Mouse (Mus musculus) B cell, adult 2 months (primary cell): ENCODE measurements at regions not wholly inside any gene's neighbourhood (a gene's known extent, or its start where the extent isn't known, plus 50 kb on each side); places are given as distances from the start of the nearest gene placed in this dataset.

Source experiments
- DNase-seq, 2 experiments: peaks; one replicate each; pipeline ENCODE4 v3.0.0; 2022

- no peak for DNase-seq
Measured at GRCm38 (mm10) chr2:46149848-46150247, 1032.7 kb upstream of the Zeb2 start.

- no peak for DNase-seq
Measured at GRCm38 (mm10) chr2:46119871-46120270, 1002.7 kb upstream of the Zeb2 start.

- no peak for DNase-seq
Measured at GRCm38 (mm10) chr2:46106991-46107390, 989.8 kb upstream of the Zeb2 start.

- no peak for DNase-seq
Measured at GRCm38 (mm10) chr2:46065034-46065802, 948.0 kb upstream of the Zeb2 start.

- DNase-seq: peak in 1 of 2 experiments; percentile 3
Measured at GRCm38 (mm10) chr2:46055729-46056128, 938.5 kb upstream of the Zeb2 start.

GRCm38 (mm10) chr2:46054902-46055301 lies 937.7 kb upstream of the Zeb2 start:
- DNase-seq: no peak

GRCm38 (mm10) chr2:46021854-46022253 lies 904.7 kb upstream of the Zeb2 start:
- DNase-seq: no peak

GRCm38 (mm10) chr2:46013771-46014269 lies 896.6 kb upstream of the Zeb2 start:
- DNase-seq: no peak

GRCm38 (mm10) chr2:46012716-46013115 lies 895.5 kb upstream of the Zeb2 start:
- peak; percentile 5 to 13 for DNase-seq

- no peak for DNase-seq
Measured at GRCm38 (mm10) chr2:45975157-45975556, 858.0 kb upstream of the Zeb2 start.

- no peak for DNase-seq
Measured at GRCm38 (mm10) chr2:45968635-45969034, 851.4 kb upstream of the Zeb2 start.

- DNase-seq: no peak
Measured at GRCm38 (mm10) chr2:45956792-45957330, 839.7 kb upstream of the Zeb2 start.

GRCm38 (mm10) chr2:45948758-45949157 lies 831.6 kb upstream of the Zeb2 start:
- DNase-seq: no peak

GRCm38 (mm10) chr2:45925791-45926480 lies 808.7 kb upstream of the Zeb2 start:
- no peak for DNase-seq

- no peak for DNase-seq
Measured at GRCm38 (mm10) chr2:45908871-45909270, 791.7 kb upstream of the Zeb2 start.

GRCm38 (mm10) chr2:45904623-45905235 lies 787.5 kb upstream of the Zeb2 start:
- no peak for DNase-seq

- no peak for DNase-seq
Measured at GRCm38 (mm10) chr2:45904090-45904489, 786.9 kb upstream of the Zeb2 start.

- no peak for DNase-seq
Measured at GRCm38 (mm10) chr2:45903350-45903749, 786.2 kb upstream of the Zeb2 start.

GRCm38 (mm10) chr2:45901892-45902291 lies 784.7 kb upstream of the Zeb2 start:
- DNase-seq: no peak

GRCm38 (mm10) chr2:45884680-45885079 lies 767.5 kb upstream of the Zeb2 start:
- no peak for DNase-seq

GRCm38 (mm10) chr2:45878656-45879055 lies 761.5 kb upstream of the Zeb2 start:
- DNase-seq: no peak

GRCm38 (mm10) chr2:45859901-45860331 lies 742.7 kb upstream of the Zeb2 start:
- DNase-seq: no peak

GRCm38 (mm10) chr2:45859445-45859844 lies 742.2 kb upstream of the Zeb2 start:
- DNase-seq: no peak
